ENCODE assay signal across 9 mouse cellular contexts in the genomic region with DNA sequence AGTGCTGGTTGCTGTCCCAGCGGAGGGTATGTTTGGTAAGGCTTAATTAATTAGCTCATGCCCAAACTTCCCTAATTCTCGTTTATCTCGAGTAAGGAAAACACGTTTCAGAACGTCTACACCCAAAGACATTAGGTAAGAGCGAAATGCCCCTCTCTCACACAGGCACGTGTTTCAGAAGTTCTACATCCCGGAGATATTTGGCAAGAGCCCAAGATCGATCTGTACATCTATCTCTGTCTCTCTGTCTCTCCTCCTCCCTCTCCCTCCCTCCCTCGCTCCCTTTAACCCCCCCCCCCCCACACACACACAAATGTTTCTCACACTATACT. TPM values are rescaled to one million over a fixed set of nuclear protein-coding genes. Genes with fewer than 3 reads are reported as not detected.
DNase-seq lines count a peak whose midpoint lies in the region; ATAC-seq lines count a peak whose summit lies in the region.
"Had no signal": no experiment of that assay in that cellular context is flagged by ENCODE, and none has a peak within 500 bp of the region (broad histone marks: within the 10 kb centered on the region; RNA-seq: fewer than 3 reads in every experiment).

No protein-coding gene starts in this region.

- H3K9ac ChIP-seq in kidney, embryonic 15.5 days, result peak overlapping the region; percentile 41
- peak overlapping the region; percentile 73 for H3K9ac ChIP-seq in hindbrain, embryonic 12.5 days
- H3K9ac ChIP-seq in midbrain, embryonic 13.5 days (replicated peaks), result peak overlapping the region; percentile 78

- WGBS in kidney, embryonic 15.5 days, result 5% methylated on average over 9 of the region's 10 CpGs
- 15% methylated on average over 9 of the region's 10 CpGs for WGBS in hindbrain, embryonic 12.5 days
- 7% methylated on average over 9 of the region's 10 CpGs for WGBS in midbrain, embryonic 13.5 days

- H3K4me1 ChIP-seq in kidney, embryonic 15.5 days, result peaks cover 10% of the 10 kb centered on the region
- peaks cover 15% of the 10 kb centered on the region for H3K4me1 ChIP-seq in hindbrain, embryonic 12.5 days
- peaks cover 22% of the 10 kb centered on the region for H3K4me1 ChIP-seq in midbrain, embryonic 13.5 days (replicated peaks)

- H3K27ac ChIP-seq in kidney, embryonic 15.5 days, result no peak overlapping the region
- no peak overlapping the region for H3K27ac ChIP-seq in hindbrain, embryonic 12.5 days
- H3K27ac ChIP-seq in midbrain, embryonic 13.5 days, result no peak overlapping the region; the same call in 1 of the 2 replicates

- no peaks in the 10 kb centered on the region for H3K27me3 ChIP-seq in kidney, embryonic 15.5 days
- no peaks in the 10 kb centered on the region for H3K27me3 ChIP-seq in hindbrain, embryonic 12.5 days
- H3K27me3 ChIP-seq in midbrain, embryonic 13.5 days, result no peaks in the 10 kb centered on the region

- H3K9me3 ChIP-seq in kidney, embryonic 15.5 days (replicated peaks), result no peaks in the 10 kb centered on the region
- H3K9me3 ChIP-seq in hindbrain, embryonic 12.5 days (replicated peaks), result no peaks in the 10 kb centered on the region
- H3K9me3 ChIP-seq in midbrain, embryonic 13.5 days, result no peaks in the 10 kb centered on the region

- no peak for DNase-seq in kidney, adult 11 months
- DNase-seq in MN1 (ENCODE audit: low spot score), result peak; percentile 9
- no peak for DNase-seq in adrenal gland, postnatal 4 days (ENCODE audit: low spot score in 2 of 2)
- DNase-seq in embryo, embryonic 11 days, result no peak
- no peak for DNase-seq in thymus, postnatal 14 days

- peak overlapping the region; percentile 58 for H3K4me3 ChIP-seq in kidney, embryonic 15.5 days (replicated peaks)
- H3K4me3 ChIP-seq in hindbrain, embryonic 12.5 days, result peak overlapping the region; percentile 74
- H3K4me3 ChIP-seq in midbrain, embryonic 13.5 days (replicated peaks), result peak overlapping the region; percentile 62

- H3K36me3 ChIP-seq in kidney, embryonic 15.5 days, result no peaks in the 10 kb centered on the region
- H3K36me3 ChIP-seq in hindbrain, embryonic 12.5 days, result no peaks in the 10 kb centered on the region
- H3K36me3 ChIP-seq in midbrain, embryonic 13.5 days, result peaks cover 4% of the 10 kb centered on the region; the same call in 1 of the 2 replicates

- no peak for ATAC-seq in kidney, embryonic 15.5 days (replicated peaks; ENCODE audit: low FRiP score)
- ATAC-seq in hindbrain, embryonic 12.5 days (ENCODE audit: low FRiP score), result peak; percentile 2; the same call in 1 of the 2 replicates
- no peak for ATAC-seq in midbrain, embryonic 13.5 days

- peak overlapping the region; percentile 86 for H3K4me2 ChIP-seq in kidney, embryonic 15.5 days
- peak overlapping the region; percentile 91 for H3K4me2 ChIP-seq in hindbrain, embryonic 12.5 days (replicated peaks)
- peak overlapping the region; percentile 93 for H3K4me2 ChIP-seq in midbrain, embryonic 13.5 days (replicated peaks)

RNA-seq across cellular contexts. Expression of a gene that starts 0.6 kb away (rescaled TPM):
- polyA plus RNA-seq in kidney, embryonic 15.5 days (2015; fragmentation: Nextera tagmentation; extraction: Ambion mirVana), result 6.5 and 6.9 TPM in 2 replicates
- polyA plus RNA-seq in hindbrain, embryonic 12.5 days (2016; fragmentation: Nextera tagmentation; extraction: Ambion mirVana), result 10.0 and 10.1 TPM in 2 replicates
- 9.2 and 9.6 TPM in 2 replicates for polyA plus RNA-seq in midbrain, embryonic 13.5 days (2015; fragmentation: Nextera tagmentation; extraction: Ambion mirVana)
- total RNA-seq in adrenal gland, postnatal 4 days (2021), result 10 to 100 TPM in 1 of 2 experiments, 1 to 10 TPM in 1; 8.7 to 12.2 TPM

RNA-seq across cellular contexts. Expression of a gene that starts 2.1 kb away (rescaled TPM):
- not detected in 2 replicates for polyA plus RNA-seq in kidney, embryonic 15.5 days (2015; fragmentation: Nextera tagmentation; extraction: Ambion mirVana)
- 5.4 and 9.9 TPM in 2 replicates for polyA plus RNA-seq in hindbrain, embryonic 12.5 days (2016; fragmentation: Nextera tagmentation; extraction: Ambion mirVana)
- 2.1 TPM in 2 replicates for polyA plus RNA-seq in midbrain, embryonic 13.5 days (2015; fragmentation: Nextera tagmentation; extraction: Ambion mirVana)
- total RNA-seq in adrenal gland, postnatal 4 days (2021), result 1 to 10 TPM in 1 of 2 experiments, under 1 TPM in 1; 0.67 to 2.3 TPM

RNA-seq across cellular contexts. Expression of a gene that starts 27.5 kb away (rescaled TPM):
- polyA plus RNA-seq in kidney, embryonic 15.5 days (2015; fragmentation: Nextera tagmentation; extraction: Ambion mirVana), result not detected in 2 replicates
- polyA plus RNA-seq in hindbrain, embryonic 12.5 days (2016; fragmentation: Nextera tagmentation; extraction: Ambion mirVana), result not detected in 2 replicates
- not detected in 2 replicates for polyA plus RNA-seq in midbrain, embryonic 13.5 days (2015; fragmentation: Nextera tagmentation; extraction: Ambion mirVana)
- total RNA-seq in adrenal gland, postnatal 4 days (2021), result under 1 TPM in 1 of 2 experiments, not detected in 1; 0.20 TPM
- total RNA-seq: layer of hippocampus, postnatal 10 days had no signal

RNA-seq across cellular contexts. Expression of a gene that starts 50.3 kb away (rescaled TPM):
- 18.5 and 21.5 TPM in 2 replicates for polyA plus RNA-seq in kidney, embryonic 15.5 days (2015; fragmentation: Nextera tagmentation; extraction: Ambion mirVana)
- 24.2 and 26.9 TPM in 2 replicates for polyA plus RNA-seq in hindbrain, embryonic 12.5 days (2016; fragmentation: Nextera tagmentation; extraction: Ambion mirVana)
- polyA plus RNA-seq in midbrain, embryonic 13.5 days (2015; fragmentation: Nextera tagmentation; extraction: Ambion mirVana), result 15.3 and 16.6 TPM in 2 replicates
- 1 to 10 TPM; 2.9 to 3.9 TPM for total RNA-seq in adrenal gland, postnatal 4 days (2021)
